Mouse (Mus musculus) stomach, postnatal 0 days (tissue): ENCODE data around the gene Qpctl.

Experiments used
- CTCF ChIP-seq: IDR thresholded peaks from 2 replicates; pipeline ENCODE4 v1.5.1; 2016; ENCODE audit warnings: antibody characterized with exemption, low read depth, mild to moderate bottlenecking, moderate library complexity
- EP300 ChIP-seq: optimal IDR thresholded peaks from 2 replicates; pipeline ENCODE3; 2016; ENCODE audit warnings: antibody characterized with exemption

DNA sequence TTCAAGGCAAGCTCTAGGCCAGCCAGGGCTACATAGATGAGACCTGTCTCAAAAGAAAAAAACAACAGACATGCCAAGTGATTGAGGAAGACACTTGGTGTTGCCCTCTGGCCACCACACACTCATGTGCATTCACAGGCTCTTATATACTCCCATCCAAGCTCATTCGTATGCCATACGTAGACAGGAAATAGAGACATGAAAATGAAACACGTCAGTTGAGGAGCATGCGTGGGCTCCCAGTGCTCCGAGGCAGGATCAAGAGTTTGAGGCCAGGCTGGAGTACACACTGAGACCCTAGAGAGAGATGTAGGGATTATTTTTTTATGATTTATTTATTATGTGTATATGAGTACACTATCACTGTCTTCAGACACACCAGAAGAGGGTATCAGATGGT is 19.7 kb downstream of the Qpctl start:
- TF ChIP-seq CTCF = no peak
- no peak for TF ChIP-seq EP300
